Mouse (Mus musculus) CH12.LX (cell line): ENCODE data around the gene Eif4a3.

Experiments
- CTCF ChIP-seq, 2 experiments: IDR thresholded peaks in 1 of 2; conservative IDR thresholded peaks in 1 of 2; 2 replicates each; pipeline ENCODE4 v1.5.1; 2011 to 2012; ENCODE audit warnings: low read depth in 2 of 2, low read length in 2 of 2, improper control_type of control experiment in 1 of 2, inconsistent platforms in 1 of 2, mild to moderate bottlenecking in 1 of 2, moderate library complexity in 1 of 2
- E2F4 ChIP-seq: IDR thresholded peaks from 2 replicates; pipeline ENCODE4 v1.6.1; 2011; ENCODE audit warnings: low read depth, low read length, improper control_type of control experiment; ENCODE audit not compliant: insufficient replicate concordance
- KAT2A ChIP-seq: IDR thresholded peaks from 2 replicates; pipeline ENCODE4 v1.6.1; 2012; ENCODE audit warnings: low read length, improper control_type of control experiment, inconsistent platforms; ENCODE audit not compliant: insufficient replicate concordance
- MAFK ChIP-seq: IDR thresholded peaks from 2 replicates; pipeline ENCODE4 v1.6.1; 2011; ENCODE audit warnings: low read length, improper control_type of control experiment; ENCODE audit not compliant: insufficient replicate concordance
- NELFE ChIP-seq: IDR thresholded peaks from 2 replicates; pipeline ENCODE4 v1.6.1; 2011; ENCODE audit warnings: low read depth, low read length, improper control_type of control experiment
- NRF1 ChIP-seq: IDR thresholded peaks from 2 replicates; pipeline ENCODE4 v1.6.1; 2014; ENCODE audit warnings: low read depth, mild to moderate bottlenecking, inconsistent platforms, low read length, improper control_type of control experiment, moderate library complexity
- POLR2A ChIP-seq: IDR thresholded peaks from 2 replicates; pipeline ENCODE4 v1.6.1; 2011; ENCODE audit warnings: low read depth, mild to moderate bottlenecking, improper control_type of control experiment, low read length
- SIN3A ChIP-seq: IDR thresholded peaks from 2 replicates; pipeline ENCODE4 v1.6.1; 2012; ENCODE audit warnings: low read length, improper control_type of control experiment, inconsistent platforms
- USF2 ChIP-seq: conservative IDR thresholded peaks from 2 replicates; pipeline ENCODE4 v1.6.1; 2011; ENCODE audit warnings: low read depth, low read length, improper control_type of control experiment
- ZNF384 ChIP-seq: IDR thresholded peaks from 2 replicates; pipeline ENCODE4 v1.6.1; 2012; ENCODE audit warnings: low read depth, low read length, improper control_type of control experiment, inconsistent platforms

DNA sequence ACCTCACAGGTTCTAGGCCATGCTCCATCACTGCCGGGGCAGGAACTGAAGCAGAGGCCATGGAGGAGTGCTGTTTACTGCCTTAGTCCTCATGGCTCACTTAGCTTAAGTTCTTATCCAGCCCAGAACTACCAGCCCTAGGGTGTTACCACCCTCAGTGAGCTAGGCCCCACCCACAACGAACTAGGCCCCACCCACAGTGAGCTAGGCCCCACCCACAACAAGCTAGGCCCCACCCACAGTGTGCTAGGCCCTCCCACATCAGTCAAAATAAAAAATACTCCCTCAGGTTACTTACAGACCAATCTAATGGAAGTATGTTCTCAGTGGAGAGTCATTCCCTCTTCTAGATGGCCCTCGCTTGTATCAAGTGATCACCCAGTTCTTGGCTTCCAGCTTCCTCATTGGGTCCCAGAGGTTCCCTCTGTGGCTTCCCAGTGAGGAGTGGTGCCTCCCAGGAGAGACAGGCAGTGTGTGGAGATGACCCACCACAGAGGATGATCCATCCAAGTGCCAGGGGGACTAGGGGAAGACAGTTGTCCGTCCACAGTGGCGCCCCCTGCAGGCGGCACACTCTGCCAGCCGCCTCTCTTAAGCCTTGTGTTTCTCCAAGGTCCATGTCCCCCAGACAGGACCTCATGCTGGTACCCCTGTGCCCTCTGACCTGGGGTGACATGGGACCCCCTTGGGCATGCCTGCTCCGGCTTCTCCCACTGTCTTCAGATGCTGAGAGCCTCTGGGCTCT is 26.5 kb downstream of the Eif4a3 start:
- TF ChIP-seq CTCF (conservative IDR thresholded peaks at IDR 0.05 in 1 of 2, IDR thresholded peaks at IDR 0.05 in 1 of 2; ENCODE audit: low read depth in 2 of 2, low read length in 2 of 2) (peak in 1 of 2 experiments; percentile 54; a peak in 3 of 4 replicates), USF2 (no peak), NELFE (no peak), ZNF384 (no peak), MAFK (no peak), POLR2A (no peak), NRF1 (no peak), E2F4 (no peak), SIN3A (no peak), KAT2A (no peak)
